Mouse (Mus musculus) forebrain, embryonic 11.5 days (tissue): ENCODE data around the gene Rbl1. TPM values are rescaled to one million over a fixed set of nuclear protein-coding genes. Genes with fewer than 3 reads are reported as not detected.

Experiments used
- ATAC-seq: fragments of 200-750 bp; cut with Nextera tagmentation; replicated peaks from 2 replicates; pipeline ENCODE4 v1.8.0; 2017; ENCODE audit warnings: moderate TSS enrichment; ENCODE audit not compliant: low FRiP score
- DNase-seq: peaks from one replicate; pipeline ENCODE4 v3.0.0-alpha.2; 2017; ENCODE audit warnings: low spot score
- H3K27ac ChIP-seq: fragments of 300-500 bp; sonication (generic); 2 replicates; pipeline ENCODE4 v1.5.1; 2014; ENCODE audit warnings: low read depth, low read length
- H3K27me3 ChIP-seq: fragments of 300-500 bp; sonication (generic); 2 replicates; pipeline ENCODE4 v1.6.1; 2014; ENCODE audit warnings: mild to moderate bottlenecking, low read length, mixed read lengths; ENCODE audit not compliant: control insufficient read depth, insufficient read depth
- H3K36me3 ChIP-seq: fragments of 300-500 bp; sonication (generic); 2 replicates; pipeline ENCODE4 v1.6.1; 2014; ENCODE audit warnings: mild to moderate bottlenecking, low read length, moderate library complexity, mixed read lengths; ENCODE audit not compliant: control insufficient read depth, insufficient read depth
- H3K4me1 ChIP-seq: fragments of 300-500 bp; sonication (generic); replicated peaks from 2 replicates; pipeline ENCODE4 v1.6.1; 2014; ENCODE audit warnings: low read length, mixed read lengths; ENCODE audit not compliant: control insufficient read depth, insufficient read depth
- H3K4me2 ChIP-seq: fragments of 300-500 bp; sonication (generic); 2 replicates; pipeline ENCODE4 v1.6.1; 2014; ENCODE audit warnings: low read depth, mild to moderate bottlenecking, low read length, moderate library complexity, mixed read lengths; ENCODE audit not compliant: severe bottlenecking
- H3K4me3 ChIP-seq: fragments of 300-500 bp; sonication (generic); 2 replicates; pipeline ENCODE4 v1.5.1; 2014; ENCODE audit warnings: low read depth, low read length
- H3K9ac ChIP-seq: fragments of 300-500 bp; sonication (generic); 2 replicates; pipeline ENCODE4 v1.6.1; 2014; ENCODE audit warnings: low read length
- H3K9me3 ChIP-seq: fragments of 300-500 bp; sonication (generic); 2 replicates; pipeline ENCODE4 v1.6.1; 2016; ENCODE audit warnings: low read length, mixed read lengths; ENCODE audit not compliant: control insufficient read depth
- WGBS: fragments of 180-500 bp; shearing (Covaris S2); extraction: QIAGEN DNeasy Blood & Tissue Kit; methylation state at CpG from one replicate; pipeline ENCODE4 v1.1.7; 2014; 5-methylcytosine and 5-hydroxymethylcytosine counted together
- polyA plus RNA-seq: library from polyadenylated mRNA; unstranded; fragments of >200 nt; fragmentation: Nextera tagmentation; extraction: Ambion mirVana; gene quantifications from 2 replicates; pipeline ENCODE4 v1.2.1, GENCODE M21; 2014

Gene Rbl1
- polyA plus RNA-seq, 1 experiment from 2014 or later: 43.2 TPM

DNA sequence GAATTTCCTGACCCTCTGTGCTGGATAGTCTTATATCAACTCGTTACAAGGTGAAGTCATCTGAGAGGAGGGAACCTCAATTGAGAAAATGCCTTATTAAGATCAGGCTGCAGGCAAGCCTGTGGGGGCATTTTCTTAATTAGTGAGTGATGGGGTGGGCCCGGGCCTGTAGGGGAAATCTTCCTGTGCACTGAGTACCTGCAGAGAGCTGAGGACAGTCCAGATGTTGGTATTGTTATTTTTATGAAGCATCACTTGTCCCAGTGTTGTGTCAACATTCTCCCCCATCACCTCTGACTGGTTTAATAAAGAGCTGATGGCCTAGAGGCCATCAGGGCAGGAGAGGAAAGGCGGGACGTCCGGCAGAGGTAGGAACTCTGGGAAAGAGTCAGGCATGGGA, 60.2 kb downstream of the Rbl1 start:
- DNase-seq (no peak), ATAC-seq (no peak)
- WGBS: 71% methylated on average over 5 of the region's 5 CpGs
- Histone ChIP-seq H3K9me3 (no peaks in the 10 kb centered on the region), H3K4me3 (no peak overlapping the region), H3K4me1 (no peaks in the 10 kb centered on the region), H3K9ac (no peak overlapping the region), H3K4me2 (no peak overlapping the region), H3K36me3 (no peaks in the 10 kb centered on the region; the same call in 1 of the 2 replicates), H3K27me3 (no peaks in the 10 kb centered on the region), H3K27ac (no peak overlapping the region)

DNA sequence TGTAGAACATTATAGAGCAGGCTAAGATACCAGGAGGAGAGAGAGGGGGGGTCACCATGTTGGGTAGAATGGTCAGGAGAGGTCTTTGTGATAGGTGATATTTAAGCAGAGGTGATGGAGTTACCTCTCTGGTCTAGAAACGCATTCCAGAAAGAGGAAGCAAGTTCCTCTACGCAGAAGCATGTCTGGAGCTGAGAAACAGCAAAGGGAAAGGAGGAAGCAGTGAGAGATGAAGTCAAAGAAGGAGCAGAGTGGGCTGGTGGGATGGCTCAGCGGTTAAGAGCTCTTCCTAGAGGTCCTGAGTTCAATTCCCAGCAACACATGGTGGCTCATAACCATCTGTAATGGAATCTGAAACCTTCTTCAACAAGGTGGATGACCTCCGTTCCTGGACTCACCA, 62.4 kb downstream of the Rbl1 start:
- Histone ChIP-seq H3K9me3 (no peaks in the 10 kb centered on the region), H3K4me3 (no peak overlapping the region), H3K4me2 (no peak overlapping the region), H3K27ac (no peak overlapping the region), H3K36me3 (no peaks in the 10 kb centered on the region; the same call in 1 of the 2 replicates), H3K4me1 (no peaks in the 10 kb centered on the region), H3K9ac (no peak overlapping the region), H3K27me3 (no peaks in the 10 kb centered on the region)
- WGBS: 84% methylated on average over 4 of the region's 4 CpGs
- DNase-seq (no peak), ATAC-seq (no peak)

DNA sequence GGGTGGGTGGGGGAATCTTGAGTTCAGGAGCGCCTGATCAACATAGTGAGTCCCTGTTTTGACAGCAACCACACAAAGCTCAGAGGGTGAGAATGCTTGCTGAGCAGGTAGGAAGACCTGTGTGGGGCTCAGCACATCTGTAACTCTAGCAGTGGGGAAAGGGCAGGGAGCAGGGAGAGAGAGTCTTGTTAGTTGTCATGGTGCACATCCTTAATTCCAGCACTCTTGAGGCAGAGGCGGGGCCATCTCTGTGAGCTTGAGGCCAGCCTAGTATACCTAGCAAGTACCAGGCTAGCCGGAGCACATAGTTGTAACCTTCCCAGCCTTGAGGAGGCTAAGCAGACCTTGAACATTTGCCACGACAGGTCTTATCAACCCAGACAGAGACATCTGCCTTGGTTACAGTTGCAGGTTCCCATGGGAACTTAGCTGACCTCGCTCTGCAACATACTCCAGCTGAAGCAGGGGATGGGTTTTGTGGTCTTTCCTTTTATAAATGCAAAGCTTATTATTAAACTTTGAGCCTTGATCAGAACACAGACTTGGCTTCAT, 65.0 kb downstream of the Rbl1 start:
- WGBS: 91% methylated on average over 5 of the region's 5 CpGs
- H3K36me3 ChIP-seq: no peaks in the 10 kb centered on the region
- no peaks in the 10 kb centered on the region for H3K9me3 ChIP-seq
- no peak for ATAC-seq
- no peak for DNase-seq
- peaks cover 2% of the 10 kb centered on the region; the same call in 1 of the 2 replicates for H3K4me1 ChIP-seq
- H3K27me3 ChIP-seq: no peaks in the 10 kb centered on the region
- no peak overlapping the region for H3K27ac ChIP-seq
- no peak overlapping the region for H3K9ac ChIP-seq
- no peak overlapping the region for H3K4me2 ChIP-seq
- no peak overlapping the region for H3K4me3 ChIP-seq

DNA sequence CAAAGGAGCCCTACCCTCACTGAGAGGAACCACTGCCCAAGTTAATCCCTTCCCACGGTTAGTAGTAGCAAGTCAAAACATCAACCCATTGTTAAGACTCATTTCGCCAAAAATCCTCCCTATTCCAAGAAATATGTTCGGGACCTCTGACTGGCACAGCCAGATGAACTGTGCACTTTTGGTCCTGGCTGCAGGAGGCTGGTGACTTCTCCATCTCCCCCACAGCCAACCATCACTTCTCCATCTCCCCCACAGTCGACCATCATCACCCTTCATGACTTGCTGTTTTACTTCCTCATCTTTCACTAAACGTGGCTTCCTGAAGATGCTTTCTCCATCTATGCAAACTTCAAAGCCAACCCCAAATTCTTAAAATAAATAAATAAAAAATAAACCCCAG, 65.5 kb downstream of the Rbl1 start:
- Histone ChIP-seq H3K9ac (no peak overlapping the region), H3K4me1 (peaks cover 2% of the 10 kb centered on the region; the same call in 1 of the 2 replicates), H3K36me3 (no peaks in the 10 kb centered on the region), H3K27ac (no peak overlapping the region), H3K9me3 (no peaks in the 10 kb centered on the region), H3K27me3 (no peaks in the 10 kb centered on the region), H3K4me2 (no peak overlapping the region), H3K4me3 (no peak overlapping the region)
- no peak for DNase-seq
- WGBS: 85% methylated on average over 5 of the region's 5 CpGs
- no peak for ATAC-seq

DNA sequence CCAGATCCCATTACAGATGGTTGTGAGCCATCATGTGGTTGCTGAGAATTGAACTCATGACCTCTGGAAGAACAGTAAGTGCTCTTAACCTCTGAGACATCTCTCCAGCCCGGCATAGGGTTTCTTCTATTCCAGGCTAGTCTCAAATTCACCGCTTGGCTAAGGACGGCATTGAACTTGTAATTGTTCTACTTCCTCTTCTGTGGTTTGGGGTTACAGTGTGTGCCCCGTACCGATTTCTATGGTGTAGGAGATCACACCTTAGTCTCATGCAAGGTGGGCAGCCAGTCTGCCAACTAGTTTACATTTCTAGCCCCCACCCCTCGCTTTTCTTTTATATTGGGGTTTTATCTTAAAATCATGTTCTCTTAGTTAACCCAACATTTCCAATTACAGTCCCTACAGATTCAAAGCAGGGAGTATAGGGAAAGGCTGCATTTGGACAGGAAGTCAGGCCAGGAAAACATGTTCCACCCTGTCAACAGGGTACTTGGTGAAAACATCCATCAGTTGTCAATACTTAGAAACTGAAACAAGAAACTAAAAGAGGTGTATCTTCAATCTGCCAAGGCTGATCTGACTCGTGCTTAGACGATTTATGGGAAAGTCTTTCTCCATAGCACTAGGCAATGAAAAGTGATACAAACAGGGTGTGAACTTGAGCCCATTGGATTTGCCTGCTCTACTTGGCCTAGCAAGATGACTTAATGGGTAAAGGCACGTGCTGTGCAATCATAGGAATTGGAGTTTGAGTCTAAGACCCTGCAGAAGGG, 66.2 kb downstream of the Rbl1 start:
- H3K4me3 ChIP-seq: no peak overlapping the region
- no peaks in the 10 kb centered on the region for H3K27me3 ChIP-seq
- H3K36me3 ChIP-seq: no peaks in the 10 kb centered on the region
- 92% methylated on average over 9 of the region's 9 CpGs for WGBS
- ATAC-seq (no peak), DNase-seq (no peak)
- H3K9ac ChIP-seq: no peak overlapping the region
- no peak overlapping the region for H3K27ac ChIP-seq
- no peaks in the 10 kb centered on the region for H3K9me3 ChIP-seq
- no peak overlapping the region for H3K4me2 ChIP-seq
- H3K4me1 ChIP-seq: peaks cover 2% of the 10 kb centered on the region; the same call in 1 of the 2 replicates

DNA sequence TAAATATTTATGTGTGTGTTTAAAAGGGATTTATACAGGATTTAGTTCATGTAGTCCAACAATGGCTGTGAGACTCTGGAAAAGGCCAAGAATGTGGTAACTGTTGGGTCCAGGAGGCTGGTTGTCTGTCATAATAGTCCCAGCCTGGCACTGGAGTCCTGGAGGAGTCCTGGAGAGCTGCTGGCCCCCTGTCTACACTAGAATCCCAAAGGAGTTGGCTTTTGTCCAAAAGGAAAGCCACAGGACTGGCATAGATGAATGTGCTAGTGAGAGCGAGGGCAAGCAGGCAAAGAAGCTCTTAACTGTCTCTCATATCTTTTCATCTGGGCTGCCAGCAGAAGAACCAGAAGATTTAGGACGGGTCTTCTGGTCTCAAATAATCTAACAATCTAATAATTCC, 67.7 kb downstream of the Rbl1 start:
- Histone ChIP-seq H3K4me2 (no peak overlapping the region), H3K27ac (no peak overlapping the region), H3K9me3 (no peaks in the 10 kb centered on the region), H3K9ac (no peak overlapping the region), H3K4me3 (no peak overlapping the region), H3K4me1 (peaks cover 2% of the 10 kb centered on the region; the same call in 1 of the 2 replicates), H3K27me3 (no peaks in the 10 kb centered on the region), H3K36me3 (no peaks in the 10 kb centered on the region)
- no peak for ATAC-seq
- no peak for DNase-seq
- 95% methylated on average over 2 of the region's 2 CpGs for WGBS

DNA sequence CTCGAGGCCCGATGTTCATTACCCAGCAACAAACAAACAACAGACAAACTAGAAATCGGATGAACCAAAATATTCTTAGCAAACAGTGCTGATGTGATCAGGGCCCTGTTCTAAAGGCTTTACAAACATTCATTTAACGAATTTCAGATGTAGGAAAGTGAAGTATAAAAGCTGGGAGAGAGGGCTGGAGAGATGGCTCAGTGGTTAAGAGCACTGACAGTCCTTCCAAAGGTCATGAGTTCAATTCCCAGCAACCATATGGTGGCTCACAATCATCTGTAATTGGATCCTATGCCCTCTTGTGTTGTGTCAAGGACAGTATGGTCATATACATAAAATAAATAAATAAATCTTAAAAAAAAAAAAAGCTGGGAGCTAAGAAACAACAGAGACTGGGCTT, 68.2 kb downstream of the Rbl1 start:
- Histone ChIP-seq H3K27me3 (no peaks in the 10 kb centered on the region), H3K4me2 (no peak overlapping the region), H3K9ac (no peak overlapping the region), H3K4me1 (peaks cover 2% of the 10 kb centered on the region; the same call in 1 of the 2 replicates), H3K27ac (no peak overlapping the region), H3K4me3 (no peak overlapping the region), H3K36me3 (no peaks in the 10 kb centered on the region), H3K9me3 (no peaks in the 10 kb centered on the region)
- no peak for DNase-seq
- WGBS: 90% methylated on average over 4 of the region's 4 CpGs
- no peak for ATAC-seq

DNA sequence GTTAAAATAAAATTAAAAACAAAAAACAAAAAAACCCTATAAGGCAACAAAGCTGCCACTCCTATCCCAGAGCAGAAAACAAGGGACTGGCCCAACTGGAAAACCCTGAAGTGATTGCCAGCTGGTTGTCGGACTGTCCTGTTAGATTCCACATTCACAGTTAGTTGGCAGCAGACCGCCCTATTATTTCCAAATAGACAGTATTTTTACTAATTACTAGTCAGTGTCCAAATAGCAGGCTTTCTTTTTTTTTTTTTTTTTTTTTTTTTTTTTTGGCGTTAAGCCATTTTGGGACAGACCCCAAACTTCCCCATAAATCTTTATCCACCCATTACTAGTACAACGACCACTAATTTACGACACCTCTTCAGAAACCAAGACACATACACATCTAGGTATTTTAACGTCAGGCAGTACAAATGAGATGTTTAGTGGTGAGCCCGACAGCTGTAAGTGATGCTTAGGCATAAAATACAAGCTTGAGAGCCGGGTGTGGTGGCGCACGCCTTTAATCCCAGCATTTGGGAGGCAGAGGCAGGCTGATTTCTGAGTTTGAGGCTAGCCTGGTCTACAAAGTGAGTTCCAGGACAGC, 68.7 kb downstream of the Rbl1 start:
- H3K27ac ChIP-seq: no peak overlapping the region
- no peak for DNase-seq
- no peak for ATAC-seq

More for the DNA sequence above, 68.7 kb downstream of the Rbl1 start:
- peaks cover 2% of the 10 kb centered on the region; the same call in 1 of the 2 replicates for H3K4me1 ChIP-seq
- 89% methylated on average over 10 of the region's 10 CpGs for WGBS
- peak overlapping the region; percentile 71 for H3K4me3 ChIP-seq
- peak overlapping the region; percentile 87 for H3K4me2 ChIP-seq
- no peaks in the 10 kb centered on the region for H3K9me3 ChIP-seq
- peak overlapping the region; percentile 75 for H3K9ac ChIP-seq
- no peaks in the 10 kb centered on the region for H3K27me3 ChIP-seq
- no peaks in the 10 kb centered on the region for H3K36me3 ChIP-seq
